Mouse (Mus musculus): ENCODE results near the gene Trip6.

GRCm38 (mm10) chr5:137330910-137331309 lies 16.7 kb upstream of the Trip6 start:
- TF ChIP-seq CTCF (IDR thresholded peaks at IDR 0.05; ENCODE audit: low read depth, low read length) (no peak), POLR2A (IDR thresholded peaks at IDR 0.05; ENCODE audit: insufficient read depth, low read length) (no peak)
